Mouse (Mus musculus) stomach, embryonic 14.5 days (tissue): ENCODE results near the gene Fbll1. TPM values are rescaled to one million over a fixed set of nuclear protein-coding genes. Genes with fewer than 3 reads are reported as not detected.

Source experiments
- ATAC-seq: fragments of 200-750 bp; cut with Nextera tagmentation; 2 replicates; pipeline ENCODE4 v1.8.0; 2017; ENCODE audit warnings: low read depth, moderate TSS enrichment; ENCODE audit not compliant: insufficient number of reproducible peaks, insufficient read depth, low FRiP score
- H3K27ac ChIP-seq: fragments of 300-500 bp; sonication (generic); 2 replicates; pipeline ENCODE4 v1.5.1; 2014; ENCODE audit warnings: mild to moderate bottlenecking, low read length, moderate library complexity, mixed read lengths
- H3K27me3 ChIP-seq: fragments of 300-500 bp; sonication (generic); 2 replicates; pipeline ENCODE4 v1.6.1; 2014; ENCODE audit warnings: low read length, control low read depth, mixed read lengths; ENCODE audit not compliant: control insufficient read depth, insufficient read depth
- H3K36me3 ChIP-seq: fragments of 300-500 bp; sonication (generic); 2 replicates; pipeline ENCODE4 v1.6.1; 2014; ENCODE audit warnings: mild to moderate bottlenecking, control low read depth, low read length, moderate library complexity, mixed read lengths; ENCODE audit not compliant: control insufficient read depth, insufficient read depth
- H3K4me1 ChIP-seq: fragments of 300-500 bp; sonication (generic); 2 replicates; pipeline ENCODE4 v1.6.1; 2014; ENCODE audit warnings: low read length, control low read depth, mixed read lengths; ENCODE audit not compliant: control insufficient read depth, insufficient read depth
- H3K4me2 ChIP-seq: fragments of 300-500 bp; sonication (generic); replicated peaks from 2 replicates; pipeline ENCODE4 v1.6.1; 2014; ENCODE audit warnings: low read depth, low read length, control low read depth
- H3K4me3 ChIP-seq: fragments of 300-500 bp; sonication (generic); 2 replicates; pipeline ENCODE4 v1.5.1; 2014; ENCODE audit warnings: low read depth, low read length, control low read depth
- H3K9ac ChIP-seq: fragments of 300-500 bp; sonication (generic); replicated peaks from 2 replicates; pipeline ENCODE4 v1.6.1; 2014; ENCODE audit warnings: low read depth, mild to moderate bottlenecking, control low read depth, low read length, moderate library complexity, mixed read lengths
- H3K9me3 ChIP-seq: fragments of 300-500 bp; sonication (generic); 2 replicates; pipeline ENCODE4 v1.6.1; 2016; ENCODE audit warnings: low read depth, low read length, control low read depth; ENCODE audit not compliant: control insufficient read depth
- WGBS: fragments of 180-500 bp; shearing (Covaris S2); extraction: QIAGEN DNeasy Blood & Tissue Kit; methylation state at CpG from one replicate; pipeline ENCODE4 v1.1.7; 2014; 5-methylcytosine and 5-hydroxymethylcytosine counted together
- polyA plus RNA-seq: library from polyadenylated mRNA; unstranded; fragments of >200 nt; fragmentation: Nextera tagmentation; extraction: Ambion mirVana; gene quantifications from 2 replicates; pipeline ENCODE4 v1.2.1, GENCODE M21; 2014

Gene Fbll1
- polyA plus RNA-seq, 1 experiment from 2014 or later: 0.22 TPM

DNA sequence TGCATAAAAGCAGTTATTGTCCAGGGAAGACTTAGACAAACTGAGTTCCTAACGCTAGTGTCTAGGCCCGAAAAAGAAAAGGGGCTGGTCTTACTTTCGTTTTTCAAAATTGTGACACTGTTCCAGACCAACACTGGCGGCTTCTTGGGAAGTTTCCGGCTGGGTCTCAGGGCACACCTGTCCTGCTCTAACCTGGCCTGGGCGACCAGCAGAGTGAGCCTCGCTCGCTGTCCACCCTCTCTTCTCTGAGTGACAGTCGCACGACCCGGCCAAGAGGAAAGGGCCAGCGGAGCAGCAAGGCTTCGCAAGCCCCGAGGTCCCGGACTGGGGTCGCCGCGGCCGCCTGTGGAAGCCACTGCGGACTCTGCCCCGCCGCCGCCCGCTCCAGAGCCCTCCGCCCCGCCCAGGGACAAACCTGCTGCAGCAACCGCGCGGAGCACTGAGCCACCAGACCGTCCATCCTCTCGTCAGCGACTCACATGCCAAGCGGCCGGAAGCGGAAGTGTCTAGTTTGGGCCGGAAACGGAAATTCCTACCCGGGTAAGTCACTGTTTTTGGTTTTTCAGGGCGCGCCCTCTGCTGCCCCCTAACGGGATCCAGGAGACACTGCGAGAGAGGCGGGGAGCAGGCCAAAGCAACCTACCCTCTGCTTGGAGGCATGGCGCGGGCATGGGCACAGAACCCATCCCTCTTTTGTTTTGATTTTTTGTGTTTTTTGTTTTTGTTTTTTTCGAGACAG is 35.5 kb upstream of the Fbll1 start, which contains the start of gene Rars:
Gene Rars, minus strand, starts transcription at position 485 of the 739 bp plus-strand sequence.
- ATAC-seq: peak; percentile 83

DNA sequence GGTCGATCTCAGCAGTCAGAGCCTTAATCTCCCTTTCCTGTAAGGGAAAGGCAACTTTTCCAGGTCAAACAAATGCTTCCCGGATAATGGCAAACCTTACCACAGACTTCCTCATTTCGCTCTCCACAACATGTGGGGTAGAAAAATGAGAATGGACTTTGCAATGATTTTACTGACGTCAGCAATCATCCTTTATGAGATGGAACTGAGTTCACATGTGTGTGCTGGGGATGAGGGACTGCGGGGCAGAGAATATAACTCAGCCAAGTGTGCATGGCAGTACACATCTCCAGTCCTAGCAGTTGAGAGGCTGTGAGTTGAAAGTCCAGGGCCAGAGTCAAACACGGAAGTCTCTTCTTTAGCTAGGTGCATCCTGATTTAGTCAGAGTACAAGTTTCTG is 34.6 kb upstream of the Fbll1 start:
- H3K27ac ChIP-seq: no peak overlapping the region
- no peaks in the 10 kb centered on the region for H3K9me3 ChIP-seq
- H3K4me1 ChIP-seq: peaks cover 6% of the 10 kb centered on the region; the same call in 1 of the 2 replicates
- H3K4me3 ChIP-seq: peak overlapping the region; percentile 80; the same call in 1 of the 2 replicates
- no peak overlapping the region for H3K9ac ChIP-seq
- H3K36me3 ChIP-seq: peaks cover 22% of the 10 kb centered on the region
- H3K27me3 ChIP-seq: no peaks in the 10 kb centered on the region
- peak overlapping the region; percentile 52 for H3K4me2 ChIP-seq
- no peak for ATAC-seq
- 77% methylated on average over 6 of the region's 6 CpGs for WGBS

More for the DNA sequence above, 35.5 kb upstream of the Fbll1 start, which contains the start of gene Rars:
- Histone ChIP-seq H3K27ac (no peak within 1 kb of the TSS; the same call in 1 of the 2 replicates), H3K4me3 (peak within 1 kb of the TSS; percentile 80), H3K9me3 (no peaks in the 10 kb centered on the region), H3K27me3 (no peaks in the 10 kb centered on the region), H3K4me1 (peaks cover 6% of the 10 kb centered on the region; the same call in 1 of the 2 replicates), H3K9ac (peak within 1 kb of the TSS; percentile 59), H3K36me3 (peaks cover 13% of the 10 kb centered on the region), H3K4me2 (peak within 1 kb of the TSS; percentile 52)
- 1% methylated on average over 45 of the region's 46 CpGs for WGBS

DNA sequence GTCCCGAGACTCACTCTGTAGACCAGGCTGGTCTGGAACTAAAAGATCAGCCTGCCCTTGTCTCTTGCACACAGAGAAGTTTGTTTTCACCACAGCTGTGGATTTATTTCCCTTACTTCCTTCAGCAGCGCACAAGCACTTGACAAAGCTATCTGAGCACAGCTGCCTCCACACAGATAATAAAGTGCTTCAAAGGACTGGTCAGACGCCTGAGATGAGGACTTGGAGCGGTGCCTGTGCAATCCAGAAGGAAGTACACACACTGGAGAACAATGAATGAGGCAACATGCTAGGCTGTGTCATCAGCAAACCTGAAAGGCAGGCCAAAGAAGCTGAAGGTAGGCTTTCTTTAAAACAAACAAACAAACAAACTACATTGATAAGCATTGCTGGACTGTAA is 33.5 kb upstream of the Fbll1 start:
- no peak for ATAC-seq
- Histone ChIP-seq H3K4me3 (no peak overlapping the region), H3K27ac (no peak overlapping the region), H3K36me3 (peaks cover 32% of the 10 kb centered on the region), H3K9ac (no peak overlapping the region), H3K27me3 (no peaks in the 10 kb centered on the region), H3K9me3 (no peaks in the 10 kb centered on the region), H3K4me1 (peaks cover 6% of the 10 kb centered on the region; the same call in 1 of the 2 replicates), H3K4me2 (no peak overlapping the region)
- 79% methylated on average over 4 of the region's 4 CpGs for WGBS

DNA sequence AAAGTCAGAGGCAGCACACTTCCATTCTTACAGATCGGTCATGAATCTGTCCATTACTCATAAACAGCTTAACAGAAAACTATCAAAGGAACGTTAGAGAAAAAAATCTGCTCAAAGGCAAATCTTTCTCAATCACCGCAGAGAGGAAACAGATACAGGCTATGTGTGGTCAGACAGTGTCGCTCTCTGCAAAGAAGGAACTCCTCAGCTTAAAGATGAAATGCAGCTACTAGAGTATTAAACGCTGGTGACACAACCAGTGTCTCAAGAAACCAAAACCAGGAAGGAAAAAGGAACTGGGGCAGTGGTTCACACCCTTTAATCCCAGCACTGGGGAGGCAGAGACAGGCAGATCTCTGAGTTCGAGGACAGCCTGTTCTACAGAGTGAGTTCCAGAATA is 29.0 kb upstream of the Fbll1 start:
- Histone ChIP-seq H3K4me2 (no peak overlapping the region), H3K27me3 (no peaks in the 10 kb centered on the region), H3K9ac (no peak overlapping the region), H3K4me3 (no peak overlapping the region), H3K27ac (no peak overlapping the region), H3K36me3 (peaks cover 64% of the 10 kb centered on the region), H3K4me1 (no peaks in the 10 kb centered on the region), H3K9me3 (no peaks in the 10 kb centered on the region)
- ATAC-seq: no peak
- 87% methylated on average over 6 of the region's 6 CpGs for WGBS

DNA sequence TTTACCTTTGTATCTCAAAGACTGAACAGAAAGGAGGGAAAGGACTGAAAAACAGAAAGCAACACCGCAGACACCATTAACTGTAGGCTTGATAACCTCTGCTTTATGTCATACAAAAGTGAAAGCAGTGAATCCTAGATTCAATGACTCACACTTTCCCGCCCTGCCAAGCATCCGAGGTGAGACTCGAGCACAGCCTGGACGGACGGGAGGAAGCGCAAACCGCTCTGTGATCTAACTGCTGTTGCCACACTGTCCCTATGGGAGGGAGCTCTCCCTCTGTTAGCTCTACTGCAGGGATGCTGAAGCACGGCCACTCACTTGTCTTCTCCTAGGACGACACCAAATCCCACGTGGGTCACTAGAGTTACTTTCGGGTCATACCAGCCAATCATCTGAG is 17.6 kb upstream of the Fbll1 start:
- Histone ChIP-seq H3K9me3 (no peaks in the 10 kb centered on the region), H3K27me3 (no peaks in the 10 kb centered on the region), H3K27ac (no peak overlapping the region), H3K36me3 (peaks cover 79% of the 10 kb centered on the region), H3K4me1 (no peaks in the 10 kb centered on the region), H3K4me2 (no peak overlapping the region), H3K9ac (no peak overlapping the region), H3K4me3 (no peak overlapping the region)
- 91% methylated on average over 12 of the region's 12 CpGs for WGBS
- no peak for ATAC-seq

DNA sequence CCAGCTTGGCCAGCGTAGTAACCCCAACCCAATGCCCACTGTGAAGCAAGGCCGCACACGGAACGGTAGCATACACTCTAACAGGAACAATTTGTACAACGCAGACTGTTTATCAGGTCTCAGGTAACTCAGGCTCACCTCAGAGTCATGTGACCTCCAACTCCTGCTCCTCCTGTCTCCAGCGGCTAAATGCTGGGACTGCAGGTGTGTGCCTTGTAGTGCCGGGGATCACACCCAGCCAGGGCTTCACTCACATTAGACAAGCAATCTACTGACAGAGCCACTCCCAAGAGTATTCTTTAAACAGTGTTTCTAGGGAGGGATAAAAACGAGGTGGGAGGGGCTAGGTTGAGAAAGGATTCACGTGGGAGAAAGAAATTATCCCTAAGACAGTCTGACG is 12.8 kb upstream of the Fbll1 start:
- H3K9me3 ChIP-seq: no peaks in the 10 kb centered on the region
- no peak overlapping the region for H3K27ac ChIP-seq
- no peak overlapping the region for H3K9ac ChIP-seq
- H3K27me3 ChIP-seq: no peaks in the 10 kb centered on the region
- no peak for ATAC-seq
- H3K4me1 ChIP-seq: no peaks in the 10 kb centered on the region
- no peak overlapping the region for H3K4me3 ChIP-seq
- peaks cover 76% of the 10 kb centered on the region for H3K36me3 ChIP-seq
- no peak overlapping the region for H3K4me2 ChIP-seq
- 84% methylated on average over 10 of the region's 10 CpGs for WGBS

DNA sequence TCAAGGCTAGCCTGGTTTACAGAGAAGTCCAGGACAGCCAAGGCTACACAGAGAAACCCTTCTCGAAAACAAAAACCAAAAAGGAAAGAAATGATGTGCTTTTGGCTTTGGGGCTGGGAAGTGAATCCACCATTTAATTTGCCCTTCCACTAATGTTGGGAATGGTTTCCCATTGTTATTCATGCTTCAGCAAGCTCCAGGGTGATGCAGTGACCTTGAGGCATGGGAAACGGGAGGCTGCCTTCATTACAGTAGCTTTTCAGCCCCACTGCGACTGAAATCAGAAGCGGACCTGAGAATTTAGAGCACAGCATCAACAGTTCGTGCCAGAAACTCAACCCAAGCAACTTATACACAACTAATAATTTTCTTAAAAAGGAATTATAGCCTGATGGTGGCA is 2.6 kb upstream of the Fbll1 start:
- WGBS: 79% methylated on average over 5 of the region's 5 CpGs
- no peak for ATAC-seq
- no peaks in the 10 kb centered on the region for H3K36me3 ChIP-seq
- H3K4me3 ChIP-seq: no peak overlapping the region
- H3K4me1 ChIP-seq: peaks cover 8% of the 10 kb centered on the region; the same call in 1 of the 2 replicates
- no peak overlapping the region for H3K9ac ChIP-seq
- H3K4me2 ChIP-seq: no peak overlapping the region
- no peak overlapping the region for H3K27ac ChIP-seq
- no peaks in the 10 kb centered on the region for H3K9me3 ChIP-seq
- peaks cover 18% of the 10 kb centered on the region for H3K27me3 ChIP-seq

DNA sequence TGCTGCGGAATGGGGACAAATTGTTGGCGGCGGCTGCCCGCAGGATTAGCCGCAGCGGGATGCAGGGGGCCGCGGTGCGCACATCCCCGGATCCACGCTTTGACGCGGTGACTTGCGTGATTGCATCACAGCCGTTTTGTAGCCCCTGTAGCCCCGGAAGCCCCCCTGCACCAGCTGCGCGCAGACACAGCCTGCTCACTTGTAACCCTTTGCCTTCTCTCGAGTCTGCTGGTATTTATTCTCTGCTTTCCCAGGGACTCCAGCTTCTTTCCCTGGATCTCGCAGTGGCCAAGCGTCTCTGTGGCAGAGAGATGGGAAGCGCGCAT is 226 bp downstream of the Fbll1 start:
- Histone ChIP-seq H3K27me3 (peaks cover 25% of the 10 kb centered on the region), H3K4me3 (peak overlapping the region; percentile 29), H3K9ac (no peak overlapping the region), H3K36me3 (no peaks in the 10 kb centered on the region), H3K4me1 (peaks cover 8% of the 10 kb centered on the region; the same call in 1 of the 2 replicates), H3K27ac (no peak overlapping the region), H3K4me2 (peak overlapping the region; percentile 55), H3K9me3 (no peaks in the 10 kb centered on the region)
- WGBS: 3% methylated on average over 23 of the region's 23 CpGs
- no peak for ATAC-seq
